Mouse (Mus musculus) brain, adult 2 months (tissue): ENCODE data around the gene Gm10320.

Experiments
- DNase-seq: peaks from one replicate; pipeline ENCODE4 v3.0.0; 2011; ENCODE audit warnings: low read depth, low spot score

Gene Gm10320

GRCm38 (mm10) chr13:98503601-98504000 lies 11.8 kb upstream of the Gm10320 start:
- no peak for DNase-seq

GRCm38 (mm10) chr13:98502813-98503341 lies 11.1 kb upstream of the Gm10320 start:
- DNase-seq = no peak

- DNase-seq = no peak
Observed at GRCm38 (mm10) chr13:98502236-98502812, 10.5 kb upstream of the Gm10320 start.

DNA sequence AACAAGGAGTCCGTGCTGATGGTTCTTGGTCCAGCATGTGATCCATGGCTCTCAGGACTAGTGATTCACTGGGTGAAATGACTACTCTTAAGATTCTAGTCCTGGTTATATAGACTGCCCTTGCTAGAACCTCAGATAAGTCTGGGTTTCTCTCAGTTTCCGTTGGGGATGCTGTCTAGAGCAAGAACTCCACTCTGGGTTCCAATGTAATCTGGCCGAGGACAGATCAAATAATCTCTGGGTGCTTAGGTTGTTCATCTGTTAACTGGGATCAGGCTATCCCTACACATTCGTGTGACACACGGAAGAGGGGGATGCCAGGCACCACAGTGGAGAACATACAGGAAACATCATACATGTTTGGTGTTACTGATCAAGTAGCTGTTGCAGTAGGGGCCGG lies 9.5 kb upstream of the Gm10320 start:
- no peak for DNase-seq

DNA sequence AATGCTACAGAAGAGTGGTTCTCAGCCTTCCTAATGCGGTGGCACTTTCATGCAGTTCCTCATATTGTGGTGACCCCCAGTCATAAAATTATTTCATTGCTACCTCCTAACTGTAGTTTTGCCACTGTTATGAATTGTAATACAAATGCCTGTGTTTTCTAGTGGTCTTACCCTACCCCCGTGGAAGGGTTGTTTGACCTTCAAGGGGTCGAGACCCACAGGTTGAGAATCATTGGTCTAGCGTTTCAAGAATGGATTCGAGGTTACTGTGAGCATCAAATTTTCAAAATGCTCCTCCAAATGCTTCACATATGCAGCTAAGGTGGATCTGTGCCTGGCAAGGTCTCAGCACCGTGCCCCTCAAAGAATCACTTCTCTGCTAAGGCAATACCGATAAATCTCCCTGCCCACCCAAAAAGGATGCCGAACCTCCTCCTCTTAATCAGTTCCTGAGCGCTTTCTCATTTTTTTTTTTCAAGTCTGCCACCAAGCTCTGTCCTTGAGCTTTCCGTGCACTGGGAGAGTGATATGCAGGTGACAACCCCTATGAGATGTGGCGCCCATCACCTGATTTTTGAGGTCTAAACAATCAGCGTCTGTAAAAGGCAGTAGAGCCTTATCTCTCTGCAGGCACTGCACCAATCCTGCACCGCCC lies 8.8 kb upstream of the Gm10320 start:
- DNase-seq = no peak

- DNase-seq = no peak
Observed at GRCm38 (mm10) chr13:98498561-98498960, 6.8 kb upstream of the Gm10320 start.

DNA sequence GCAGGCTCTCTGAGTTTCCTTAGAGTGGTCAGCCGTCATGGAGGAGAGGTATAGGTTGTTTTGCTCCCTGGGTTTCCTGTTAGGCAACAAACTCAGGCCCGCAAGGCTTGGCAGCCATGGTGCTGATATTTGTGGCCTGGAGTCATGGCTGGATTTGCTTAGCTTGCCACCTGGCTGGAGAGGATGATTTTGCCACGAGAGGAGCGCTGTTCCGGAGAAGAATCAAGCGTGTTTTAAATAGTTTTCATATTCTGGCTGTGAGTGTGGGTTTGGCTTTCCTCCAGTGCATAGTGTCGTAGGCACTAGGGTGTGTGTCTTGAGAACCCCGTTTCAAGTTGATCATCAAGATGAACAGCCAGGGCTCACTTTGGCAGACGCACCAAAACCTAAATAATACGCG lies 6.3 kb upstream of the Gm10320 start:
- DNase-seq = no peak

- DNase-seq = peak; percentile 37
Observed at GRCm38 (mm10) chr13:98496917-98497870, 5.4 kb upstream of the Gm10320 start.

DNA sequence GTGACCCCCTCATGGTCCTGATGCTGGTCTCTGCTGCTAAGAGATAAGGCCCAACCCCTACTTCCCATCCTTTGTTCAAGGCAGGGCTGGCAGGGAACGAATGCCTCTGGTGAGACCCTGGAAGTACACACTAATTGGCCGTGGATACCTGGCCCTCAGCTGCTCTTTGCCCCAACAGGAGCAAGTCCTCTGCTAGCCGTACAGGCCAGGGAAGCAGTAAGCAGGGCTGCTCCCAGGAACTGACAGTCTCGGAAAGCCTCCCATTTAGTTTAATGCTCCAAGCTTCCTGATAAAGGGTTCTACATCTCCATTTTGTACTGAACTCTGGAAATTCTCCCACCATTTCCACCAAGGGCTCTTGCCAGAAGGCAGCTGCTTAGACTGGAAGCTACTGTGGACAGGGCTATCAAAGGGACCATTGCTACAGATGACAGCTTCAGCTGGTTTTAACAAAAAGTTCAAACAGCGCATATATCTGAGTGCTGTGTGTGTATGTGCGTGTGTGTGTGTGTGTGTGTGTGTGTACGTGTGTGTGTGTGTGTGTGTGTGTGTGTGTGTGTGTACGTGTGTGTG lies 2.8 kb upstream of the Gm10320 start:
- no peak for DNase-seq

DNA sequence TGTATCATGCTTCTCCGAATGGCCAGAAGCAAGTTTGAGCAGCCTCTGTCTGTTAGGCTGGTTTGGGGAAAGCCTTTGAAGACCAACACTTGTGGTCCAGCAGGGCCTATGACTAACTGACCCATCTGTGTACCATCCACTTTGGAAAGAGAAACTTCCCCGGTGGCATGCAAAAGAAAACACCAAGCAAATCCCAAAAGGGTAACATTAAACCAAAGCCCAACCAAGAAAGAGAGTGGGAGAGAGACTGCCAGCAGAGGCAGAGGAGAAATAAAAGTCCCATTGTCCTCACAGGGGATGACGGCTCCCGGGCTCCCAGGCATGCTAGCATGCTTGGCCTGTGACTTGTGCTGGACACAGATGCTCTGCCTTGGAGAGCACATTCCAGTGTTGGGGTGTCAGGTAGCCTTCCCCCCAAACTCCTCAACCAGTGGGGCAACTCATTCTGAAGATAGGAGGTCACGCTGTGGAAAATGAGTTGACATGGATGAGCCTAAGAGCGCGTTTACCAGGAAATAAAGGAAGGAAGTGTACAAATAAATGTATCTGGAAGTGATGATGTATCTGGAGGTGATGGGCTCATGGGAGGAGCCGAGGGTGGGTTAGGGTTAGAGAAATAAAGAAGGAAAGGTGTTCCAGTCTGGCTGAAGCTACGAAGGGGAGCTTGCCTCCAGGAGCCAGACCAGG lies 911 bp upstream of the Gm10320 start:
- DNase-seq = no peak

DNA sequence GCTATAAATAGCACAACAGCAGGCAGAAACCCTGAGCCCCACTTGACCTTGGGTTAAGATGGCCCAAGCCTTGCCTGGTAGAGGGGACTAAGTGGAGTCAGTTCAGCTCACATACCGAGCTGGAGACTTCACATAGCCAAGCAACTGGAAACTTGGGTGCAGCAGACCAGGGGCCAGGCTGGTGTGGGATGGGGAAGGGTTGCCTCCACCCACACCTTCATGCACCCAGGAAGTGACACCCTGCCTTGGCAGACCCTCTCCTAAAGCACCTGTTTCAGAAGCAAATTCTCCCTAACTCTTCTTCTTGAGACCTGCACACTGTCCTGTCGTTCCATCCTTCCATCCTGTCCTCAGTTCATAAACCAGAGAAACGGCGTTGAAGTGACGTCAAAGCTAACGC lies 5.1 kb downstream of the Gm10320 start:
- DNase-seq = no peak

- no peak for DNase-seq
Observed at GRCm38 (mm10) chr13:98486161-98486560, 5.6 kb downstream of the Gm10320 start.

DNA sequence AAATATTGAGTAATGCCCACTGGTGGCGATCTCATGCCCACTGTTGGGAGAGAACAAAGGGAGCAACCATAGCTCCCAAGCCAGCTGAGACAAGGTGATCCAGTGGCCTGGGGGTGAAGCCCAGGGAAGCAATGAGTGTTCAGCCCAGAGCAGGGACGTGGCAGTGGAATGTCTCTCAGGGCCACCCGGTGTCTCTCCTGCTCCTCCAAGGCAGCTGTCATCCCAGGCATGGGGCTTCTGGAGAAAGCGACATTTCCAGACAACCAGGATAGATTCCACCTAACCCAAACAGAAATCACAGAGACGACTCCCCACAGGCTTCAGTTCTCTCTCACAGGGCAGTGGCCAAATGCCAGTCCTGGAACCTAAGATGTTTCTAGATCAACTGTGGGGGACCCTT lies 6.4 kb downstream of the Gm10320 start:
- DNase-seq = no peak

DNA sequence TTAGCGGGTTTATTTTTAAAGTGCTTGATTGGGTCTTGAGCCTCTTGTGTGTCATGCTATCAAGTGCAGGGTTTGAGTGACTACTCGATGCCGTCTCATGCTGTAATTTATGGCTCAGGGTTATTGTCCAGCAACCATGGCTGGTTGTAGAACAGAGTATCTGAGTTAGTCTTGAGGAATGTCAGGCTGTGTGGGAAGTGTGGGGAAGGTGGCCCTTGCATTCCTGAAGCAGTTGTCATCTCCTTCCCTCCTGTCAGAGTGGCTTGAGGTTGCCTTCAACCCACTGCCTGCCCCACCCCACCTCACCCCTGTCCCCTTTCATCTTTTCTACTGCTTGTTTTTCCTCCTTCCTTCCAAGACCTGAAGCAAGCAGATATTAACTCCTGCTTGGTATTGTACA lies 13.8 kb downstream of the Gm10320 start:
- no peak for DNase-seq

DNA sequence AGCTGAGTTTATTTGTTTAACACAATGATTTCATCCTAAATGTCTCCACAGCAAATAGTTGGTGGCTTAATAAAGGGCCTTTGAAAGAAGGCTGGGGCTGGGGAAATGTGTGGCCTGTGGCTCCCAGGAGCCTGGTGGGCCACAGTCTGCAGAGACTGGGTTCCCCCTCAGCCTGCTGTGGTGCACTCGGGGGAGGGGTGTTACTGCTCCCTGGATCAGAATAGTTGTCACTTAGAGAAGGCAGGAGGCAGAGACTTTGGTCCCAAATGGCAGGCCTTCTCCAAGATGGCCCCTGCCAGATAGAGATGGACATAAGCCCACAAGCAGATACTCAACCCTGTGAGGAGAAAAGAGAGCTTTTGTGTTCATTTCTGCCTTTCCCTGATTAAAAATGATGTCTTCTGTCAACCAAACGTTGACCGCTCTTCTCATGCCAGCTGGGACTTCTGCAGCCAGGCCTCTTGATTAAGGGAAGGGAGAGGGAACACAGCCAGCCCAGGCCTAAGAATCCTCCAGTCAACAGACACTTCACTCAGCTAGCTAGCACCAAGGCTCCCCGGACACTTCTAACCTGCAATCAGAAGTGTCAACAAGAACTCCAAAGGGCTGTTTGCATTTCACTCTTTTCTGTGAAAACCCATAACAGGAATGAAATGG lies 14.8 kb downstream of the Gm10320 start:
- DNase-seq = no peak

- DNase-seq = peak; percentile 11
Observed at GRCm38 (mm10) chr13:98476175-98476838, 15.5 kb downstream of the Gm10320 start.

- DNase-seq = no peak
Observed at GRCm38 (mm10) chr13:98475681-98476080, 16.1 kb downstream of the Gm10320 start.

DNA sequence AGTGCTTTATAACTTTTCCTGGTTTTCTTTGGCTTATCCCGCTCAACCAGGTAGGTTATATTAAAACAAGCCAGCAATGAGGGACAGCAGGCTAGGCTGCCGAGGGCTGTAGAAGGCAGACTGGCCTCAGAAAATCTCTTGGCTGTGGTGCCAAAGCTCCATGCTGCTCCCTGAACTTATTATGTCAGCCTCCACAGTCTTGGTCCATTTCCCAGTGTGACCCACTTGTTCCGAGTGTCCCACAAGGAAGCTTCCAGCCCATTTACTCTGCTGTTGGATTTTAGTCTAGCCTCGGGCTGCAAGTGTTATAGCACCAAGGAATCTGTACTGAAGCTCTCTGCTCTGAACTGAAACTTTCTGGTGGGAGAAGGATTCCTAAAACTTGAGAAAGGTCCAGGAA lies 18.8 kb downstream of the Gm10320 start:
- DNase-seq = no peak

DNA sequence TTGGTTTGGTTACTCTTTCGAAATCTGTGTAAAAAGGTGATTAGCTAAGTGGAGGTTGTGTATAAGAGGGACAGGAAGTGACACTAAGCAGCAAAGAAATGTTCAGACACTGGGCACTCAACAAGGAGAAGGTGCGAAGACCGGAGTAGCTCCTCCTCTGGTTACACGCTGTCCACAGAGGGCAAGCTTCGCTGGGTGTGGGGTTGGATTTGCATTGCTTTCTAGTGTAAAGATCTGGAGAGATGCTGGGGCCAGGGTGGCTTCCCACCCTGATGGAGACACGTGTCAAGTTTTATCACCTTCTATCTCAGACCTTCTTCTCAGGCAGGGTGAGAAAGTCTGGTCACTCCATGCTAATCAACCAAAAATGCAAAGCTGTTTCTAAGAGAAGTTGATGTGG lies 20.0 kb downstream of the Gm10320 start:
- no peak for DNase-seq

GRCm38 (mm10) chr13:98470321-98470720 lies 21.5 kb downstream of the Gm10320 start:
- DNase-seq = no peak
